Mouse (Mus musculus) mouse embryonic stem cell (cell line): ENCODE measurements around the gene Krtap9-3.
"Not testable (repeated sequence)": the region's sequence is repeated elsewhere in the genome, so short reads cannot be mapped to it uniquely, and the experiment has no call there.

ENCODE experiments used
- in situ Hi-C, 2 experiments: fragments of 300-500 bp; cut with MboI; formaldehyde crosslinking; loops; 1 replicate in 1 of 2; 3 replicates in 1 of 2; pipeline ENCODE4 v1.14.3; 2019 to 2020; ENCODE audit warnings: low sequenced_read_pairs in 2 of 2, low pct_unique_long_range_greater_than_20kb in 1 of 2, mixed read lengths in 1 of 2; ENCODE audit not compliant: unreplicated experiment in 1 of 2

Krtap9-3 gene

DNA sequence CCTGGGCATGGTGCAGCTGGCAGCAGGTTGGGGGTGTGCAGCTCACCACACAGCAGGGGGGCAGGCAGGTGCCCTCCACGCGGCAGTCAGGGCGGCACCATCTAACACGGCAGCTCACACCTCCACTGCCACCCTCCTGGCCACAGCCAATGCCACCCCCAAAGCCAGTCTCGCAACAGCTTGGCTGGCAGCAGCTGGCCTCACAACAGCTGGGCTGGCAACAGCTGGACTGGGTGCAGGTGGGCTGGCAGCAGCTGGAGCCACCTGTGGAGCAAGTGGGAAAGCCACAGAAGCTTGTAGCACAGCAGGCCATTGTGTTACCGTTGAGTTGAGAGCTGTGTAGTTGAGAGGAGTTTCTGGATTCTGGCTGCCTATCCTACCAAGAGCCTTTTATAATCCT, at the start of gene Krtap9-3:
Gene Krtap9-3, minus strand, starts transcription at position 364 of the 400 bp plus-strand sequence.
- in situ Hi-C loops = not testable (repeated sequence)

DNA sequence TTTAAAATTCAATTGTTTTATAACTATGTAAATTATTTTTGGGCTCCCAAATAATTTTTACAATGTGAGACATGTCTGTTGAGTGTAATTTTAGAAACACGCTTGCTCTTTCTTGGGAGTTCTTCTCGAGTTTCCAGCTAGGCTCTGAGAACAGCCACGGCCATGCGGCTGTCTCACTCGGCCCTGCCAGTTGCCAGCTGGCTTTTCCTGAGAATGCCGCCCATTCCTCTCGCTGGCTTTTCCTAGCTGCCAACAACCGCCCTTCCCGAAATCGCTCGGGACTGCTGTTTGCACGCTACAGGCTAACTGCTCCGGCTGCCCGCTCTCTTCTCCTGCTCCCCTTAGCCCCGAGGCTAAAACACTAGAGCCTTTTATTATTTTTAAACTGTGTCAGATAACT, 48.5 kb upstream of the Krtap9-3 start:
- in situ Hi-C loops = no loop called here

GRCm38 (mm10) chr11:99644351-99644750, 46.4 kb upstream of the Krtap9-3 start:
- in situ Hi-C loops = no loop called here

DNA sequence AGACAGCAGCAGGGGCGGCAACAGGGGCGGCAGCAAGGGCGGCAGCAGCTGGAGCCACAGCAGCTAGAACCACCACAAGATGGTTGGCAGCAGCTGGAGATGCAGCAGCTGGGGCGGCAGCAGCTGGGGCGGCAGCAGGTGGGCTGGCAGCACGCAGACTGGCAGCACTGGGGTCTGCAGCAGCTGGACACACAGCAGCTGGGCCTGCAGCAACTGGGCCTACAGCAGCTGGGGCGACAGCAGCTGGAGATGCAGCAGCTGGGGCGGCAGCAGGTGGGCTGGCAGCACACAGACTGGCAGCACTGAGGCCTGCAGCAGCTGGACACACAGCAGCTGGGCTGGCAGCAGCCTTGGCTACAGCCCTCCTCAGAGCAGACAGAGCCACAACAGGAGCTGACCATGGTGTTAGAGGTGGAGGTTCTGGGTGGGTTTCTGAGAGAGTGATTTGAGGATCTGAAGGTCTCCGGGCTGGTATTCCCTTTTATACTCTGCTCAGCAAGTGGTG, 45.8 kb upstream of the Krtap9-3 start, which contains the start of gene Krtap4-7:
Gene Krtap4-7, minus strand, starts transcription at position 455 of the 505 bp plus-strand sequence.
- in situ Hi-C loops = not testable (repeated sequence)

DNA sequence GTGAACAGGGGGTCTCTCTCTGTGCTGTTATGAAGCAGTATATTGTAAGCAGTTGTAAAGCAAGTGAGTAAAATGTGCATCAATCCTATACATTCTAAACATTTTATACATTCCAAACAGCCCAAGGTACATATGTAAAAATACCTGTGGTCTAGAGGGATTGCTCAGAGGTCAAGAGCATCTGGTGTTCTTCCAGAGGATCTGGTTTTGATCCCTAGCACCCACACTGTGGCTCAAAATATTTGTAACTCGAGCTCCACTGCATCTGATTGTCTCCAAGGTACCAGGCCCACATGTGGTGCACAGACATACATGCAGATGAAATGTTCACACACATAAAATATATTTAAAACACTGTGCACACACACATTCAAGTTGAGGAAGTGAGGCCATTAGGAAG, 43.0 kb upstream of the Krtap9-3 start:
- in situ Hi-C loops = no loop called here

DNA sequence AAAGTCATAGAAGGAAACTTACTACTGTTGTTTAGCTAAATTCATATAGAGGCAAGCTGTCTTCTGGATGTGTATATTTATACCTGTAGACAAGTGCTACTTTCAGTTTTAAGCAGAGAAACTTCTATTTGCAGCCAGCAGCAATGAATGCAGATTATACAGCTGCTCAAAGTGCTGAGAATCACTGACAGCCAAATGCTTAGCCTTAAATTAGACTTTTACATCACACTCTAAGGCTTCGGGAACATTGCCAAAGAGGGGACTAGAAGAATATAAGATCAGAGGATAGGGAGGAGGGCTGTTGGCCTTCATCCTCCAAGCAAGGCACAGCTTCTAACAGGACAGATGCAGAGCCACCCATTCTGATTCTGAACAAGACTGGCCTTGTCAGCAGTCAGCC, 39.2 kb upstream of the Krtap9-3 start:
- in situ Hi-C loops = no loop called here

- in situ Hi-C loops = no loop called here
These were observed 36.8 kb upstream of the Krtap9-3 start, which contains the start of gene Krtap4-2 for GRCm38 (mm10) chr11:99634653-99635134. Gene Krtap4-2 (minus strand): TSS chr11:99635084.

- in situ Hi-C loops = no loop called here
These were observed 35.4 kb upstream of the Krtap9-3 start for GRCm38 (mm10) chr11:99633293-99633692.

DNA sequence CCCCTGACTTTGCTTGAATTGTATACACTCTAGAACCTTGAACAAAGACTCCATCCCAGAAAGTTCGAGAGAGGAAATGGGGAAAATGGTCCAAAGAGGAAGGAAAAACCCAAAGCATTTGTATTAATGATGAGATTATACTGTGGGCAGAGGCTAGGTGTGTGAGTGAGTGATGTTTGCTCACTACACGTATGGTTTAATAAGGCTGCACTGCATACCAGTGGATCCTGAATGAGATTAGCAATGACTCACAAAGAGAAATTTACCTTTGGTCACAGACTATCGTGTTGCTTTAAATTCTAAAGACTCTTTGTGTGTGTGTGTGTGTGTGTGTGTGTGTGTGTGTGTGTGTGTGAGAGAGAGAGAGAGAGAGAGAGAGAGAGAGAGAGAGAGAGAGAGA, 33.0 kb upstream of the Krtap9-3 start:
- in situ Hi-C loops = no loop called here

DNA sequence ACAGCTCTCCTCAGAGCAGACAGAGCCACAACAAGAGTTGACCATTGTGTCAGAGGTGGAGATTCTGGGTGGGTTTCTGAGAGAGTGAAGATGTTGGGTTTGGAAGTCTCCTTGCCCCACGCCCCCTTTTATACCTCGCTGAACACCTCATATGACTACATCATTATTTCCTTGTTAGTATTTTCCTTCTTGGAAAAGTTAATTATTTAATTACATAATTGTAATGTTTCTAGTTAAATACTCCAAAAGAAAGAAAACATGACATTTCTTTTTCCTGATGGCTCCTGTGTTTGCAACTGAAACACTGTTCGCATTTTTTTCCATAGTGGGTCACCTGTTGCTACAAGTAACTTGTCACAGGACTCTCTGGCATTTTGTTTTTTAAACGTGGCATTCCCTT, 30.2 kb upstream of the Krtap9-3 start, which contains the start of gene Krtap4-1:
Gene Krtap4-1, minus strand, starts transcription at position 101 of the 400 bp plus-strand sequence.
- in situ Hi-C loops = no loop called here

DNA sequence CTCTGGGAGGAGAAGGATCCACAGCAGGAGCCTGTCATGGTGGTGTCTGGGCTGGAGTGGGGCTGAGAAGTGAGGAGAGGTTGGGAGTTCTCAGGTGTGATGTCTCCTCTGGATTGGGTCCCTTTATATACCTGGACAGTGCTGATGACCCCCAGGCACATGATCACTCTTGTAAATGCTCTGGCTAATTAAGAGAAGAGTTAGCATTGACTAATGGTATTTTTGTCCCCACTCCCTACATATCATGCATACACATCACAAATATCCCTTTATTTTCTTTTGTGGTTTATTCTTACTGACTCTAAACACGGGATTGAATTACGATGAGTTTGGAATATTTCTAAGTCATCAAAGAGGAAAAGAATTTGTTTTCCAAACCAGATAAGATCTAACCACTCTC, 22.4 kb upstream of the Krtap9-3 start, which contains the start of gene Gm11562:
Gene Gm11562, minus strand, starts transcription at position 101 of the 400 bp plus-strand sequence.
- in situ Hi-C loops = no loop called here

GRCm38 (mm10) chr11:99614796-99615363, 17.0 kb upstream of the Krtap9-3 start, which contains the start of gene Krtap2-4:
Gene Krtap2-4 (minus strand): TSS chr11:99614846.
- in situ Hi-C loops = no loop called here

DNA sequence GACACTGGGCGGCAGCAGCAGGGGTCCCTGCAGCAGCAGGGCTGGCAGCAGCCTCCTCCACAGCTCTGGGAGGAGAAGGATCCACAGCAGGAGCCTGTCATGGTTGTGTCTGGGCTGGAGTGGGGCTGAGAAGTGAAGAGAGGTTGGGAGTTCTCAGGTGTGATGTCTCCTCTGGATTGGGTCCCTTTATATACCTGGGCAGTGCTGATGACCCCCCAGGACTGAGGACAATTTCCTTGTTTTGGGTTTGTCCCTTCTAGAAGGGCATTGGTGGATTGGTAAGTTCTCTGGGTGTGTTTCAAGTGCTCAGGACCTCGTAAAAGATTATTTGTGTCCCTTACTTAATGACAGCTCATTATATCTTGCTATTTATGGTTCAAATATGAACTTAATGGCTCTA, 12.2 kb upstream of the Krtap9-3 start, which contains the start of gene Gm11937:
Gene Gm11937, minus strand, starts transcription at position 101 of the 400 bp plus-strand sequence.
- in situ Hi-C loops = not testable (repeated sequence)

- in situ Hi-C loops = no loop called here
These were observed 11.2 kb upstream of the Krtap9-3 start for GRCm38 (mm10) chr11:99609126-99609525.

DNA sequence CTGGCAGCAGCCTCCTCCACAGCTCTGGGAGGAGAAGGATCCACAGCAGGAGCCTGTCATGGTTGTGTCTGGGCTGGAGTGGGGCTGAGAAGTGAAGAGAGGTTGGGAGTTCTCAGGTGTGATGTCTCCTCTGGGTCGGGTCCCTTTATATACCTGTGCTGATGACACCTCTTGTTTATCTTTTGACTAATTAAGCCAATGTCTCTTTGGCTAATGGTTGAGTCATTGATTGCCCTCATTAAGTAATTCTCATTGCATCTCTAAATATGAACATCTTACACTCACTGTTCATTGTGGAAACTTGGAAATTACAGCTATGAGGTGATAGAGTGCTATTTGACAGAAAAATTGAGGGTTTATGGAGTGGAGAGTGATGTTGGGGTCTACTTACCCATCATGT, 5.3 kb upstream of the Krtap9-3 start, which contains the start of gene Gm11938:
Gene Gm11938, minus strand, starts transcription at position 101 of the 400 bp plus-strand sequence.
- in situ Hi-C loops = not testable (repeated sequence)

GRCm38 (mm10) chr11:99590981-99591380, 6.9 kb downstream of the Krtap9-3 start, which contains the start of gene Krtap1-3:
Gene Krtap1-3 (minus strand): TSS chr11:99591339.
- in situ Hi-C loops = no loop called here

DNA sequence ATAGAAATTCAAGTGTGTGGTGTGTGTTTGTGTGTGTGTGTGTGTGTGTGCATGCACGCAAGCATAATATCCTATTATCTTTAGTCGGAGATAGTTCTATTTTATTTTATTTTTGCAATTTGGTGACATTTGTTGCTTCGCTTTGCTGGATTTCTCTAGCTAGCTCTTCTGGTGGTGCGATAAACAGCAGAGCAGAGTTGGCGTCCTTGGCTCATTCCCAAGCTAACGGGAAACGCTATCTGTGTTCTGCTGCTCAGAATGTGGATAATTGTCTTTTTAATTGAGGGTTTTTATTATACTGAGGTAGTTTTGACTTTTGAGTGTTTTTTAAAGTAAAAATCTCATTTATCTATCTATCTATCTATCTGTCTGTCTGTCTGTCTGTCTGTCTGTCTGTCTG, 12.8 kb downstream of the Krtap9-3 start:
- in situ Hi-C loops = no loop called here

DNA sequence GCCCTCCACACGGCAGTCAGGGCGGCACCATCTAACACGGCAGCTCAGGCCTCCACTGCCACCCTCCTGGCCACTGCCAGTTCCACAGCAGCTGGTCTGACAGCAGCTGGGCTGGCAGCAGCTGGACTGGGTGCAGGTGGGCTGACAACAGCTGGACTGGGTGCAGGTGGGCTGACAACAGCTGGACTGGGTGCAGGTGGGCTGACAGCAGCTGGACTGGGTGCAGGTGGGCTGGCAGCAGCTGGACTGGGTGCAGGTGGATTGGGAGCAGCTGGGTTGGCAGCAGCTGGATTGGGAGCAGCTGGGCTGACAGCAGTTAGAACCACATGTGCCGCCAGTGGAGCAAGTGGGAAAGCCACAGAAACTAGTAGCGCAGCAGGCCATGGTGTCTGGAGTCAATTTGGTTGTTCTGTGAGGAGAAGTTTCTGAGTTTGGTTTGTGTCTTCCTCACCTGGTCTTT, 14.6 kb downstream of the Krtap9-3 start, which contains the start of gene Krtap1-4:
Gene Krtap1-4, minus strand, starts transcription at position 410 of the 460 bp plus-strand sequence.
- in situ Hi-C loops = no loop called here

GRCm38 (mm10) chr11:99581564-99581963, 16.3 kb downstream of the Krtap9-3 start:
- in situ Hi-C loops = no loop called here
